Comparison of ENCODE assay signal across 13 mouse cellular contexts in the genomic region with DNA sequence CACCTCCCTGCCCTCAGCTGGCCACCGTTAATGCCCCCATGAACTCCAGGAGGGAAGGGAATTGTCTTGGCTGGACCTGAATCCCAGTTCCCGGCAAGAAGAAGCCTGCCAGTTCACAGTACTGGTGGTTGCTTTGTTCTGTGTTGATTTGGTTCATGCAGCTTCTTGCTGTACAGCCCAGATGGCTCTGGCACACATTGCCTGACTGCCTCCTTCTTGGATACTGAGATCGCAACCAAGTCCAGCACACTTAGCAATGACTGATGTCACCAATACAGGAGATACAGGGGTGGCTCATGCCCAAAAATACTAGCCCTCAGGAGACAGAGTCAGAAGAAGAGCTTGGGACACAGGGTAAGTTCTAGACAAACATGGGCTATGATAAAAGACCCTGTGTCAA. TPM values are rescaled to one million over a fixed set of nuclear protein-coding genes. Genes with fewer than 3 reads are reported as not detected.
DNase-seq lines count a peak whose midpoint lies in the region; ATAC-seq lines count a peak whose summit lies in the region.
"Had no signal": no experiment of that assay in that cellular context is flagged by ENCODE, and none has a peak within 500 bp of the region (broad histone marks: within the 10 kb centered on the region; RNA-seq: fewer than 3 reads in every experiment).

No protein-coding gene starts in this region.

- no peaks in the 10 kb centered on the region for H3K9me3 ChIP-seq in midbrain, embryonic 11.5 days (ENCODE audit: control insufficient read depth, low read length)
- no peaks in the 10 kb centered on the region for H3K9me3 ChIP-seq in midbrain, embryonic 15.5 days
- H3K9me3 ChIP-seq: intestine, embryonic 15.5 days; limb, embryonic 15.5 days; midbrain, embryonic 12.5 days; neural tube, embryonic 12.5 days had no signal

- H3K27ac ChIP-seq in midbrain, embryonic 11.5 days (ENCODE audit: low read depth, low read length), result no peak overlapping the region
- no peak overlapping the region for H3K27ac ChIP-seq in midbrain, embryonic 15.5 days
- H3K27ac ChIP-seq: intestine, embryonic 15.5 days; limb, embryonic 15.5 days; midbrain, embryonic 12.5 days; neural tube, embryonic 12.5 days had no signal

- H3K4me3 ChIP-seq in midbrain, embryonic 11.5 days (ENCODE audit: low read depth, low read length), result no peak overlapping the region
- H3K4me3 ChIP-seq in midbrain, embryonic 15.5 days, result no peak overlapping the region
- H3K4me3 ChIP-seq: intestine, embryonic 15.5 days; limb, embryonic 15.5 days; midbrain, embryonic 12.5 days; neural tube, embryonic 12.5 days had no signal

- H3K9ac ChIP-seq in midbrain, embryonic 11.5 days (ENCODE audit: low read length), result no peak overlapping the region
- H3K9ac ChIP-seq in midbrain, embryonic 15.5 days, result no peak overlapping the region
- H3K9ac ChIP-seq: intestine, embryonic 15.5 days; limb, embryonic 15.5 days; midbrain, embryonic 12.5 days; neural tube, embryonic 12.5 days had no signal

- ATAC-seq in cerebellum, adult (ENCODE audit: insufficient number of reproducible peaks, low FRiP score, low TSS enrichment), result 0 out of 2 replicates have a peak, but pooled peaks have one; percentile 40
- ATAC-seq in midbrain, embryonic 11.5 days (ENCODE audit: low FRiP score), result no peak
- ATAC-seq in midbrain, embryonic 15.5 days (replicated peaks), result no peak
- ATAC-seq: intestine, embryonic 15.5 days had no signal

- DNase-seq in cerebellum, postnatal 4 days (ENCODE audit: low spot score in 2 of 2), result no peak
- peak; percentile 75 for DNase-seq in midbrain, embryonic 11.5 days (ENCODE audit: low spot score, missing footprints)
- peak; percentile 35 to 49 for DNase-seq in cerebellum, postnatal 36 days
- peak; percentile 38 for DNase-seq in right cerebral cortex, postnatal 4 days
- no peak for DNase-seq in urinary bladder, adult 18-20 months (ENCODE audit: low spot score in 2 of 2)
- no peak for DNase-seq in embryo, embryonic 11 days
- DNase-seq: gastrocnemius, postnatal 36 days had no signal

- no peak overlapping the region for H3K4me2 ChIP-seq in midbrain, embryonic 11.5 days
- H3K4me2 ChIP-seq in midbrain, embryonic 15.5 days, result no peak overlapping the region
- H3K4me2 ChIP-seq: intestine, embryonic 15.5 days; limb, embryonic 15.5 days; midbrain, embryonic 12.5 days; neural tube, embryonic 12.5 days had no signal

- 80% methylated on average over 3 of the region's 3 CpGs for whole genome bisulfite sequencing in midbrain, embryonic 11.5 days
- WGBS in midbrain, embryonic 15.5 days, result 59% methylated on average over 3 of the region's 3 CpGs

- no peaks in the 10 kb centered on the region for H3K36me3 ChIP-seq in midbrain, embryonic 11.5 days (ENCODE audit: control insufficient read depth, insufficient read depth, low read length)
- no peaks in the 10 kb centered on the region for H3K36me3 ChIP-seq in midbrain, embryonic 15.5 days (replicated peaks)
- H3K36me3 ChIP-seq: intestine, embryonic 15.5 days; limb, embryonic 15.5 days; midbrain, embryonic 12.5 days; neural tube, embryonic 12.5 days had no signal

- no peaks in the 10 kb centered on the region for H3K27me3 ChIP-seq in midbrain, embryonic 11.5 days (ENCODE audit: control insufficient read depth, insufficient read depth, low read length)
- H3K27me3 ChIP-seq in midbrain, embryonic 15.5 days (replicated peaks), result no peaks in the 10 kb centered on the region
- H3K27me3 ChIP-seq: intestine, embryonic 15.5 days; limb, embryonic 15.5 days; midbrain, embryonic 12.5 days; neural tube, embryonic 12.5 days had no signal

- no peaks in the 10 kb centered on the region for H3K4me1 ChIP-seq in midbrain, embryonic 11.5 days (ENCODE audit: control insufficient read depth, insufficient read depth, low read length)
- H3K4me1 ChIP-seq in midbrain, embryonic 15.5 days, result peaks cover 7% of the 10 kb centered on the region; the same call in 1 of the 2 replicates
- H3K4me1 ChIP-seq: limb, embryonic 15.5 days; neural tube, embryonic 12.5 days had no signal

RNA-seq across cellular contexts. Expression of a gene that starts 12.9 kb away (rescaled TPM):
- polyA plus RNA-seq in midbrain, embryonic 11.5 days (2014; fragmentation: Nextera tagmentation; extraction: Ambion mirVana), result 8.4 and 9.1 TPM in 2 replicates
- polyA plus RNA-seq in midbrain, embryonic 15.5 days (2015; fragmentation: Nextera tagmentation; extraction: Ambion mirVana), result 40.9 and 47.5 TPM in 2 replicates

RNA-seq across cellular contexts. Expression of a gene that starts 31.8 kb away (rescaled TPM):
- polyA plus RNA-seq in midbrain, embryonic 11.5 days (2014; fragmentation: Nextera tagmentation; extraction: Ambion mirVana), result 53.1 and 55.7 TPM in 2 replicates
- polyA plus RNA-seq in midbrain, embryonic 15.5 days (2015; fragmentation: Nextera tagmentation; extraction: Ambion mirVana), result 46.7 and 49.7 TPM in 2 replicates

RNA-seq across cellular contexts. Expression of a gene that starts 44.8 kb away (rescaled TPM):
- 2.8 and 4.4 TPM in 2 replicates for polyA plus RNA-seq in midbrain, embryonic 11.5 days (2014; fragmentation: Nextera tagmentation; extraction: Ambion mirVana)
- polyA plus RNA-seq in midbrain, embryonic 15.5 days (2015; fragmentation: Nextera tagmentation; extraction: Ambion mirVana), result 24.8 and 27.6 TPM in 2 replicates

Comparison
In these comparisons a context has a peak if more than half of its experiments do, and no peak if none do; other contexts are left out.
1. DNase-seq: peak in midbrain, embryonic 11.5 days (single experiment), cerebellum, postnatal 36 days (2 of 2) and right cerebral cortex, postnatal 4 days (single experiment); none in cerebellum, postnatal 4 days (0 of 2), urinary bladder, adult 18-20 months (0 of 2) and embryo, embryonic 11 days (single experiment).